Mouse (Mus musculus): ENCODE data around the gene Osbpl2. TPM values are rescaled to one million over a fixed set of nuclear protein-coding genes. Genes with fewer than 3 reads are reported as not detected.
A peak's percentile ranks its signal among the peaks of the same experiment; 100 is the strongest.

Osbpl2 gene
- polyA plus RNA-seq, 1 experiment from 2014 or later = 30.9 TPM

DNA sequence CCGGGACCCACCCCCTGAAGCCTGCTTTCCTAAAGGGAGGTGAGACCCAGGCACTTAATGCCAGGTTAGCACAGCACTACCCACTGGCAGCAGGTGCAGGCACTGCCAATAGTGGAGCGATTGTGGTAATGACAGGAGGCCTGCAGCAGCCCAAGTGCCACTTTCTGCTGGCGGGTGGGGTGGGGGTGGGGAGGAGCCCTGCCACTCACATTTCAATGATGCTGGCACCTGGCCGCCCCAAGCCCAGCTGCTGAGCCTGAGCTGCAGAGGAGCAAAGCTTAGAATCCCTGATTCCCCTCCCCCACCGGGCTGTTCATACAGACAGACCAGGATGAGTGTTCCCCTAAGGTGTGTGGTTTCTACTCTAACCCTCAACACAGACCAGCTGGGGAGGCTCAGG lies 23.4 kb upstream of the Osbpl2 start:
- H3K27ac ChIP-seq (ENCODE audit: low read depth) = no peak overlapping the region
- no peak overlapping the region for H3K9ac ChIP-seq
- ATAC-seq (ENCODE audit: insufficient read depth) (no peak), DNase-seq (no peak)
- 36% methylated on average over 5 of the region's 5 CpGs for WGBS
- no peaks in the 10 kb centered on the region for H3K4me1 ChIP-seq (ENCODE audit: insufficient read depth)
- H3K9me3 ChIP-seq (ENCODE audit: low read depth, low read length) = no peaks in the 10 kb centered on the region
- H3K4me3 ChIP-seq (ENCODE audit: low read depth, low read length) = no peak overlapping the region
- no peaks in the 10 kb centered on the region for H3K36me3 ChIP-seq (ENCODE audit: insufficient read depth)
- peaks cover 28% of the 10 kb centered on the region for H3K27me3 ChIP-seq (ENCODE audit: insufficient read depth, low read length)
- no peak for TF ChIP-seq CTCF (IDR thresholded peaks at IDR 0.05; ENCODE audit: low read depth)
- no peak overlapping the region for H3K4me2 ChIP-seq

DNA sequence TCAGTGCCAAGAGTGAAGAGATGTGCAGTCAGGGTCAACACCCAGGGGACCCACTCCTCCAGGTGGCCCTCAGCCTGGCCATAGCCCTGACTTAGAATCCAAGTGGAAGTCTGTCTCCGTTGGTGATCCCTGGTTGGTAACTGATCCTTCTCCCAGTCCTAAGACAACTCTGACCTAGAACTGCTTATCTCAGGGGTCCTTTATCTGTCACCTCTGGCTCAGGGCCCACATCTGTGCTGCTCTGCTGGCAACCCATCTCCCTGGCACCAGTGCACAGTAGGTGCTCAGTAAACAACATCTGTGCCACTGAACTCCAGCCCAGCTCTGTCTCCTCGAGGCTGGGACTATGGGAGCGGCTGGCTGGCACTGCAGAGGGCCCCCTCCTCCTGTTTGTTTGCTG lies 21.5 kb upstream of the Osbpl2 start:
- no peak for TF ChIP-seq CTCF (IDR thresholded peaks at IDR 0.05; ENCODE audit: low read depth)

DNA sequence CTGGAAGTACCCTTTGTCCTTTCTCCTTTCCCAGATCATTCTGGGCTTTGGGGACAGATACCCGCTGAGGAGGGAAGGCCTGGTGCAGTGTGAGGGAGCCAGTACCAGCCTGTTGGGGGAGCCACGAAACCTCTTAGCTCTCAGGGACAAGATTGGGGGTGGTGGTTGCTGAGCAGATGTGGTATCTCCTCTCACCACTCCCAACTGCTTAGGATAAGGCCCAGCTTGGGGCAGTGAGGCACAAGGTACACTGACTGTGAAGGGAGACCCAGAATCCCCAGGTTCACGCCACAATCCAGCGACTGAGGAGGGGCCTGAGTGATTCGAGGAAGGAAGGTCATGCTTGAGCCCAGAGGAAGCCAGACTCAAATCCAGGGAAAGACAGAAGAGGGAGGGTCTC lies 20.9 kb upstream of the Osbpl2 start:
- no peak overlapping the region for H3K4me3 ChIP-seq (ENCODE audit: low read depth, low read length)
- no peak overlapping the region for H3K27ac ChIP-seq (ENCODE audit: low read depth)
- peaks cover 53% of the 10 kb centered on the region for H3K27me3 ChIP-seq (ENCODE audit: insufficient read depth, low read length)
- H3K4me1 ChIP-seq (ENCODE audit: insufficient read depth) = no peaks in the 10 kb centered on the region
- WGBS = 35% methylated on average over 4 of the region's 5 CpGs
- no peak overlapping the region for H3K4me2 ChIP-seq
- no peak overlapping the region for H3K9ac ChIP-seq
- DNase-seq (no peak), ATAC-seq (ENCODE audit: insufficient read depth) (no peak)
- H3K9me3 ChIP-seq (ENCODE audit: low read depth, low read length) = no peaks in the 10 kb centered on the region
- TF ChIP-seq CTCF (IDR thresholded peaks at IDR 0.05; ENCODE audit: low read depth) = no peak
- H3K36me3 ChIP-seq (ENCODE audit: insufficient read depth) = no peaks in the 10 kb centered on the region

More for the DNA sequence above, 21.5 kb upstream of the Osbpl2 start:
- H3K4me1 ChIP-seq (ENCODE audit: insufficient read depth) = no peaks in the 10 kb centered on the region
- no peak for ATAC-seq (ENCODE audit: insufficient read depth)
- H3K4me2 ChIP-seq = no peak overlapping the region
- no peaks in the 10 kb centered on the region for H3K36me3 ChIP-seq (ENCODE audit: insufficient read depth)
- no peak overlapping the region for H3K27ac ChIP-seq (ENCODE audit: low read depth)
- H3K4me3 ChIP-seq (ENCODE audit: low read depth, low read length) = no peak overlapping the region
- peaks cover 47% of the 10 kb centered on the region for H3K27me3 ChIP-seq (ENCODE audit: insufficient read depth, low read length)
- DNase-seq = no peak
- H3K9ac ChIP-seq = no peak overlapping the region
- WGBS = 33% methylated on average over 3 of the region's 3 CpGs
- no peaks in the 10 kb centered on the region for H3K9me3 ChIP-seq (ENCODE audit: low read depth, low read length)

DNA sequence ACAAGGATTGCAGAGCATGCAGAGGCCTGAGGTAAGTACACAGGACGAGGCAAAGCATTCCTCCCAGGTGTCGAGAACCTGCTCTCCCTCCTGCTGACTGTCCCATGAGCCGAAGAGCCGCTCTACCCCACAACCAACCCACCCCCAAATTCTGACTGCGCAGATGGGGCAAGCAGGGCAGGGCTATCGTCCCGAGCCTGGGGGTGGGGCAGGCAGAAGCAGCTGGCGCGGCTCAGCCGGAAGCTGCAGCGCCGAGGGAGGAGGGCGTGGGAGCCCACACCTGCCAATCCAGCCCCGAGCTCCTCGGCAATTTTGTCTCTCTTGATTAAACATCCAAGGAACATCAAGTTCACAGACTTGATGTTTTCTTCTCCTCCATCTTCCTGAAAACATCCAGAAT lies 19.6 kb upstream of the Osbpl2 start:
- ATAC-seq (ENCODE audit: insufficient read depth) (no peak), DNase-seq (no peak)
- WGBS = 7% methylated on average over 15 of the region's 15 CpGs
- no peak overlapping the region for H3K4me2 ChIP-seq
- TF ChIP-seq CTCF (IDR thresholded peaks at IDR 0.05; ENCODE audit: low read depth) = no peak
- H3K4me1 ChIP-seq (ENCODE audit: insufficient read depth) = no peaks in the 10 kb centered on the region
- H3K9me3 ChIP-seq (ENCODE audit: low read depth, low read length) = no peaks in the 10 kb centered on the region
- H3K4me3 ChIP-seq (ENCODE audit: low read depth, low read length) = no peak overlapping the region
- H3K27me3 ChIP-seq (ENCODE audit: insufficient read depth, low read length) = peaks cover 64% of the 10 kb centered on the region
- H3K9ac ChIP-seq = no peak overlapping the region
- H3K36me3 ChIP-seq (ENCODE audit: insufficient read depth) = no peaks in the 10 kb centered on the region
- H3K27ac ChIP-seq (ENCODE audit: low read depth) = no peak overlapping the region

DNA sequence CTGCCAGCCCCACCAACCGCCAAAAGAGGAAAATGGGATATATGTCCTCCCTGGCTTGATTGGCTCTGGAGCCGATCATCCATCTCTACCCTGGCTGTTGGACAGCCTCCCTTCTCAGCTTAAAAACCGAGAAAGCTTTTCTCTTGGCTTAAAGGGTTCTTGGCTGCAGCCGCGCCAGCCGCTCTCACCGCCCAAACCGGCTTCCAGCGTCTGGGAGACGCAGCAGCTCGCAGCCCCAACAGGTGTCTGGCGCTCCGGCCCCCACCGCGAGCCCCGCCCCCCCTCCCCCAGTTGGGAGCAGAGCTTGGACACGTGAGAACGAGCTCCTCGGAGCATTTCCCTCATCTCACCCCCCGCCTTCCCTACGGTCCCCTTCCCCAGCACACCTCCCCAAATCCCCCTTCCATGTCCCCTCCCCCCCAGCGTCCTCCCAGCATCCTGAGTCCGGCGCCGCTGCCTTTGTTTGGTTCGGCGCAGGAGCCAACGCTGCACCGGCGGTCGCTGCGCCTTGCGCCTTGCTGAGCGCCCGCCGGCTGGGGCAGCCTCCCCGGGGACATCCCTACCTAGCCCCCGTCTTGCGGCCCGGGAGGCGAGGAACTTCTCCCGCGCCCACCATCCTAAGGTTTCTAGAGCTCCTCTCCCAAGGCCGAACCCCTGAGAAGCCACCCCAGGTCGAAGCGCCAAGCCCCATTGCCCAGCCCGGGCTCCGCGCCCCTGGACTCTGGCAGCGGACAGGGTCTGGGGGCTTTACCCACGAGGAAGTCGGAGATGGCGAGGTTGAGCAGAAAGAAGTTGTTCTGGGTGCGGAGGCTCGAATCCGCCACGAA lies 15.7 kb upstream of the Osbpl2 start:
- ATAC-seq (ENCODE audit: insufficient read depth) (no peak), DNase-seq (no peak)
- Histone ChIP-seq H3K9me3 (ENCODE audit: low read depth, low read length) (no peaks in the 10 kb centered on the region), H3K36me3 (ENCODE audit: insufficient read depth) (no peaks in the 10 kb centered on the region), H3K4me3 (ENCODE audit: low read depth, low read length) (peak overlapping the region; percentile 44), H3K4me2 (peak overlapping the region; percentile 97), H3K27ac (ENCODE audit: low read depth) (no peak overlapping the region), H3K4me1 (ENCODE audit: insufficient read depth) (no peaks in the 10 kb centered on the region), H3K27me3 (ENCODE audit: insufficient read depth, low read length) (peaks cover 73% of the 10 kb centered on the region), H3K9ac (no peak overlapping the region)
- no peak for TF ChIP-seq CTCF (IDR thresholded peaks at IDR 0.05; ENCODE audit: low read depth)
- WGBS = 2% methylated on average over 56 of the region's 57 CpGs

DNA sequence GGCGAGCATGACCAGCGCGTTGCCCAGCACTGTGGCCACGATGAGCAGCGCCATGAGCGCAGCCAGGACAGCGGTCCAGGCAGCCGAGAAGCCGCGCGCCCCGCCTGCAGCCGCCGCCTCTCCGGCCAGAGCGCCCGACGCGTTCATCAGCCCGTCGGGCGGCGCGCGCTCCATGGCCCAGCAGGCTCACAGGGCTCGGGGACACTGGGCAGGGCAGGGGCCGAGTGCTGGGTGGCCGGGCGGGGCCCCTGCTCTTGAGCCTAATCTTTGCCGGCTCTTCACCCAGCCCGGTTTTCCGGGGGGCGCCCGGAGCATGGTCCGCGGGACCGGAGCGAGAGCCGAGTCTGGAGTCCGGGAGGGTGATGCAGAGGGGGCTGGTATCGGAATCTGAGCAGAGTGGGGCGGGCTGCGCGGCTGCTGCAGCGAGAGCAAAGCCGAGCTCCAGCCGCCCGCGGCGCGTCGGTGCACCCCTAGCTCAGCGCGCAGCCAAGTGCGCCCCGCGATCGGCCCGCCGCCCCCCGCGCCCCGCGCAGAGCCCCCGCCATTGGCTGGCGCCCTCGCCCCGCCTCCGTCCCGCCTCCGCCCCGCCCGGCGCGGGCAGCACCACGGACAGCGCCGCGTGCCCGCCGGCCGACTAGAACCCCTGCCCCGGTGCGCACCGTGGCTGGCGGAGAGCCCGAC lies 15.0 kb upstream of the Osbpl2 start, which contains the start of gene Hrh3:
Gene Hrh3, minus strand, starts transcription at position 511 of the 681 bp plus-strand sequence.
- Histone ChIP-seq H3K36me3 (ENCODE audit: insufficient read depth) (no peaks in the 10 kb centered on the region), H3K27me3 (ENCODE audit: insufficient read depth, low read length) (peaks cover 65% of the 10 kb centered on the region), H3K4me1 (ENCODE audit: insufficient read depth) (no peaks in the 10 kb centered on the region), H3K4me3 (ENCODE audit: low read depth, low read length) (peak within 1 kb of the TSS; percentile 44), H3K9me3 (ENCODE audit: low read depth, low read length) (no peaks in the 10 kb centered on the region), H3K4me2 (peak within 1 kb of the TSS; percentile 97), H3K9ac (no peak within 1 kb of the TSS), H3K27ac (ENCODE audit: low read depth) (no peak within 1 kb of the TSS)
- TF ChIP-seq CTCF (IDR thresholded peaks at IDR 0.05; ENCODE audit: low read depth) = no peak
- ATAC-seq (ENCODE audit: insufficient read depth) (peak; percentile 91), DNase-seq (peak; percentile 88)
- under 1% methylated on average over 84 of the region's 87 CpGs for WGBS

DNA sequence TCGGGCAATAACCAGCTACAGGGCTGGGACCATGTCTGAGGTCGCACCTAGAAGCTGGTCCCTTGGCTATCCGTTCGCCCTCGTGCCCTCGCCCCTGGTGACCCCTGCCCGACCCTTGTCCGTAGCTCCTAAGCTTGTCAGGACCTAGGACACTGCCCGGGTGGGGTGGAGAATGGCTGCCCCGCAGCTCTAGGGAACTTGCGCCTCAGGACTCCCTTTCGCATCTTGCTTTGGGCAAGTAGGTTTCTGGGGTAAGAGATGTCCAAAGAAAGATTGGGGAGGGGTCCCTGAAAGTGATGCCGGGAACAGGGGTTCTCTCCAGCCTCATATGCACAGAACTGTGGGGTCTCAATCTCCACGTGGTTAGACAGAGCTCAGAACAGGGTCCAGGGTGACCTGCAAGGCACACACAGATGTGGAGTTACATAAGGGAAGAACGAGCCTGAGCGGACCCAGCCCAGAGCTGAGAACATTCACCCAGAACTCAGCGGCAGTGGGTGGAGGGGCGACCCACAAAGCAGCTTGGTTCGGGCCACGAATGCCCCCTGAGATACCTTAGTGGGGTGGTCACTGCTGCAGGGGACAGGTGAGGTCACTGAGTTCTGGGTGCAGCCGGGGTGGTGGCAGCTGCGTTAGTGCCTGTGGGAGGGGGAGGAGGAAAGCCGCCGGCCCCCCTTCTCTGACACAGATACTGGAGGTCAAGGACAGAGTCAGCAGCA lies 14.3 kb upstream of the Osbpl2 start:
- WGBS = 10% methylated on average over 24 of the region's 24 CpGs
- no peaks in the 10 kb centered on the region for H3K36me3 ChIP-seq (ENCODE audit: insufficient read depth)
- H3K4me2 ChIP-seq = peak overlapping the region; percentile 97
- H3K9ac ChIP-seq = no peak overlapping the region
- no peaks in the 10 kb centered on the region for H3K9me3 ChIP-seq (ENCODE audit: low read depth, low read length)
- no peaks in the 10 kb centered on the region for H3K4me1 ChIP-seq (ENCODE audit: insufficient read depth)
- no peak for DNase-seq
- H3K27me3 ChIP-seq (ENCODE audit: insufficient read depth, low read length) = peaks cover 59% of the 10 kb centered on the region
- no peak overlapping the region for H3K27ac ChIP-seq (ENCODE audit: low read depth)
- H3K4me3 ChIP-seq (ENCODE audit: low read depth, low read length) = peak overlapping the region; percentile 44
- no peak for TF ChIP-seq CTCF (IDR thresholded peaks at IDR 0.05; ENCODE audit: low read depth)
- ATAC-seq (ENCODE audit: insufficient read depth) = peak; percentile 61
